Mouse (Mus musculus) adipocyte (in vitro differentiated cells): ENCODE measurements around the gene Nup133.

Experiments used
- DNase-seq: peaks from one replicate; pipeline ENCODE4 v3.0.0-alpha.2; 2016; ENCODE audit warnings: low spot score

Gene Nup133

DNA sequence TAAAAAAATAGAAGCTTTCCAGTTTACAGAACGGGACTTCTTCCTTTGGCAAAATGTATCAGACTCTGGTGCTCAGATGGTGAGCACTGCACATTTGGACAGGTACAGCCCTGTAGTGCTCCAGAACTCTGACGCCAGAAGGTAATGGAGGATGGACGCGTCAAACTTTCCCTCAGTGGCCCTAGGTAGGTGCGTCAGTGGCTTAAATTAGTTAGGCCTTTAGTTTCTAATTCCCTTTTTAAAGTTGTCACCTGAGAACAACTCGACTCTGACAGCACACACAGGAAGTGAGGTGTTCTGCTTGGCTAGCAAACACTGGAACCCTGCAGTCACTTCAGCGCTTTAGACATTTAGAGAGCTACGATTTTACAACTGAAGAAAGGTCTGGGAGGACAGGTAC lies 4.6 kb upstream of the Nup133 start:
- no peak for DNase-seq

DNA sequence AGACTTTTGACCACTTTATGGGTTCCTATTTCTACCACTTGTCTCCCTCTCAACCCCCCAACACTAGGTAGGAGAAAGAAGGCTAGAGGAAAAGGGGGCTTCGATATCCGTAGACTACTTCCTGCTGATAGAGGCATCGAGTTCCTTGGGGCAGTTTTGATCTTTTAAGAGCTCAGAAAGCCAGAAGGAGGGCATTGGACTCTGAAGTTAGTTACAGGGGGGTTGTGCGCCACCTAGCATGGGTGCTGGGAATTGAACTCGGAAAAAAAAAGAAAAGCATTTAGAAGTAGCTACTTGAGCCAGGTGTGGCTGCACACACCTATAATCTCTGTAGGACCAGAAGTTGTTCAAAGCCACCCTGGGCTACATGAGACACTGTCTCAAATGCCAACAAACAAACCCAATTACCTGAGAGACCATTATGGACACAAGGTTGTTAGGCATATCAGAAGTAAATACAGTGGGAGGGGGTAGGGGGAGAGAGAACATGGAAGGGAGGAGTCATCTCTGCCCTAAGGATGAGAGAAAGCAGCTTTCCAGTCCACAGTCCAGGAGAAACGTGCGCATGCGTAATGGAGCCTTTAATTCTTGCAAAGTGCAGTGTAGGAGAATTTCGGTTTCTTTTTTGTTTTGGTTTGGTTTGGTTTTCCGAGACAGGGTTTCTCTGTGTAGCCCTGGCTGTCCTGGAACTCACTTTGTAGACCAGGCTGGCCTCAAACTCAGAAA lies 1.2 kb upstream of the Nup133 start:
- peak; percentile 76 for DNase-seq

DNA sequence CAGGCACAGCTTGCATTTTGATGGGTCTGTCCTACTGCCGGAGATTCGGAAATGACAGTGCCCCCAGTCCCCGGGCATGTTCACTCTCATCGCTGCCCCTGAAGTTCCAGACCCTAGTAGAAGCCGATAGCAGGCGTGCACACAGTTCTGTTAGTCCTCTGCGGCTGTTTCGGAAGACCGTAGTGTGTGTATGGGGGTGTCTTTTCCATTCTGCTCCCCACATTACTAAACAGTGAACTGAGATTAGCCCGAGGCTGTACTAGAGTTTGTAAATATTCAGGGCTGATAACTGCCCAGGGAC lies 571 bp upstream of the Nup133 start:
- DNase-seq = no peak

GRCm38 (mm10) chr8:123929026-123929425 lies 20.0 kb downstream of the Nup133 start:
- DNase-seq = no peak

- peak; percentile 14 for DNase-seq
Measured at GRCm38 (mm10) chr8:123925671-123926070, 23.4 kb downstream of the Nup133 start.

DNA sequence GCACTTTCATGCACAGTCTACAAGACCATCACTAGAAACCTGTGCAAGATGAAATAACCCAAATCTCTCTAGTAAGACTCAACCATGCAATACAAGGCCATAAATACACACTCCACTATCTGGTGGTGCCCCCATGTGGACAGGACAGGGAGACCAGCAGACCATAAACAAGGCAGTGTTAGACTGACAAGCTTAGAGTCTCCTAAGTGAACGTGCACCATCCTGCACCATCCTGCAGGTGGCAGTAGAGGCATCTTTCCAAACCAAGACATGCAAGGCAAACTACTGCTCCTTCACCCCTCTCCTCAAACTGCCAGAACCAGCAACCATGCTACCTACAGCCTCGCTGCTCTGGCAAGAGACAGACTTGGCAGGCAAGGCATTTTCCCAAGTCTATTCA lies 24.3 kb downstream of the Nup133 start:
- peak; percentile 91 for DNase-seq

- no peak for DNase-seq
Measured at GRCm38 (mm10) chr8:123914635-123915034, 34.4 kb downstream of the Nup133 start.

DNA sequence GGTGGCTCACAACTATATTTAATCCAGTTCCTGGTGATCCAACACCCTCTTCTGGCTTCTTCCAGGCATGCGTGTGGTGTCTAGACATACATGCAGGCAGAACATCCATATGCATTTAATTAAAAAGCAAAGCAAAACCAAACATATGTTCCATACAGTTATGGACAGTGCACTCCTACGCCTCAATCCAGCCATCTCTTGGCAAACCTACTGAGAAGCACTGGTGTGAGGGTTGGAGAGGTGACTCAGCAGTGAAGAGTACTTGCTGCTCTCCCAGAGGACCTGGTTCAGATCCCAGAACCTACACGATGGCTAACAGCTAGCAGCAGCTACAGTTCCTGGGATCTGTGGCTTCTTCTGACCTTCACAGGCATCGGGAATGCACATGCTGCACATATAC lies 36.8 kb downstream of the Nup133 start:
- DNase-seq = no peak

DNA sequence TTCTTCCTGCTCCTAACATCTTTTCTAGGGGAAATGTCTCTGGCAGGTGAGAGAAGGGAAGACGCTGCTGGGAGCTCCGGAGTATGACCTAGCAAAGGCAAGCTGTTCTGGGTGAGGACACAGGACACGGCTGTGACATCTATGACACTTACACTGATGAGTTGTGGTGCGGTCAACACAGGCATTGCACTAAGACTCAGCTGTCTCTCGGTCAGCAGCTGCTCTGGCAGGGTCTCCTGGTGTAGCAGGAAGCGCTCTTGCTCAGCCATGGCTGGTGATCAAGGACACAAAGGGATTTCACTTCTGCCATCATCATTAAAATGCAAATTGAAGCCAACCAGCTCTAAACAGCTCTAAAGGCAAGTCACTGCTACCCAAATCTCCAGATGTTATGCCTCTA lies 41.5 kb downstream of the Nup133 start:
- no peak for DNase-seq

DNA sequence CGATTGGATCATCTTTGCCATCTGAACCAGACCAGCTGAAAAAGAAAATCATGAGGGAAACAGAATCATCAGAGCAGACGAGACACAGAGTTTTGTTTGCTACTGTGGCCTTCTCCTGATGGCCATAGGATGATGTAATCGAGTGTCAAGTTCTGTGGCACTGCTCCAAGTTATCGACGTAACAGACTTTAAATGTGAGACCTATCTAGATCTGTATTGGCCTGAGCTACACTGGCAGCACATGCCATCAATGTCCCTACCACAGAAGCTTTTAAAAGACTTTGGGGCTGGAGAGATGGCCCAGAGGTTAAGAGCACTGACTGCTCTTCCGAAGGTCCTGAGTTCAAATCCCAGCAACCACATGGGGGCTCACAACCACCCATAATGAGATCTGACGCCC lies 46.4 kb downstream of the Nup133 start:
- DNase-seq = peak; percentile 48

GRCm38 (mm10) chr8:123899366-123899765 lies 49.7 kb downstream of the Nup133 start:
- no peak for DNase-seq

DNA sequence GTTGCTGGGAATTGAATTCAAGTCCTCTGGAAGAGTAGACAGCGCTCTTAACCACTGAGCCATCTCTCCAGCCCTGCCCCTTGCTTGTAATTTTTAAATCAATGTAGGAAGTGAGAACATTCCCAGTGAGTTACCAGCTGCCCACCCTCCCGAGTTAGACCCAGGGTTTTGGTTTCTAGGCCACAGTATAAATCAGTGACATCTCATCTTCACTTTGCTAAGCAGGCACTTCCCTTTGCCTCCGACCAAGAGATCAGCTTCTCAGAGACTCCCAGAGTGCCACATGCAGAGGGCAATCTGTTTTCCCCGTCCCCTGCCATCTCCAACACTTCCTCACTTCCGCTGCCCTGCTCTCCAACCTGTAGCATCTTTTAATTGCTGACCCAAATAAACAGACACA lies 50.5 kb downstream of the Nup133 start:
- no peak for DNase-seq

GRCm38 (mm10) chr8:123896774-123897173 lies 52.3 kb downstream of the Nup133 start:
- no peak for DNase-seq

DNA sequence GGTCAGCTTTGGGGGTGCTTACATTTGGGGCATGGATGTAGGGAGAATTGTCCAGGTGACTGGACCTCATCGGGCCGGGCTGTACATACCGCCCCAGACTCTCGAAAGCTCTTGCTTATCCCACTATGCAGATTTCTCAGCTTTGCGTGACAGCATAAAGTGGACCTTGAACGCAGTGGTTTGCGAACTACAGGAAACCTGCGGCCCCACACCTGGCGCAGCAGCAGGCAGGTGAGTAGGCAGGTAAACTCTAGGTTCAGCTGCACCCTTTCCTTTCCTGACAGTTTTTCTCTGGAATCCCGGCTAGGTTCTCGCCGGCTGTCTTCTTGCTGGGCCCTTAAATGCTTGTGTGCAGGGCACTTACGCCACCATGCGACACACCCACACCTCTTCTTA lies 52.7 kb downstream of the Nup133 start:
- no peak for DNase-seq

GRCm38 (mm10) chr8:123895680-123896365 lies 53.2 kb downstream of the Nup133 start:
- DNase-seq = no peak

- DNase-seq = no peak
Measured at GRCm38 (mm10) chr8:123895230-123895629, 53.8 kb downstream of the Nup133 start.

GRCm38 (mm10) chr8:123894502-123895097 lies 54.5 kb downstream of the Nup133 start, which contains the start of gene Acta1:
Gene Acta1 (minus strand): TSS chr8:123894751.
- no peak for DNase-seq

- DNase-seq = no peak
Measured at GRCm38 (mm10) chr8:123893413-123893812, 55.7 kb downstream of the Nup133 start.

DNA sequence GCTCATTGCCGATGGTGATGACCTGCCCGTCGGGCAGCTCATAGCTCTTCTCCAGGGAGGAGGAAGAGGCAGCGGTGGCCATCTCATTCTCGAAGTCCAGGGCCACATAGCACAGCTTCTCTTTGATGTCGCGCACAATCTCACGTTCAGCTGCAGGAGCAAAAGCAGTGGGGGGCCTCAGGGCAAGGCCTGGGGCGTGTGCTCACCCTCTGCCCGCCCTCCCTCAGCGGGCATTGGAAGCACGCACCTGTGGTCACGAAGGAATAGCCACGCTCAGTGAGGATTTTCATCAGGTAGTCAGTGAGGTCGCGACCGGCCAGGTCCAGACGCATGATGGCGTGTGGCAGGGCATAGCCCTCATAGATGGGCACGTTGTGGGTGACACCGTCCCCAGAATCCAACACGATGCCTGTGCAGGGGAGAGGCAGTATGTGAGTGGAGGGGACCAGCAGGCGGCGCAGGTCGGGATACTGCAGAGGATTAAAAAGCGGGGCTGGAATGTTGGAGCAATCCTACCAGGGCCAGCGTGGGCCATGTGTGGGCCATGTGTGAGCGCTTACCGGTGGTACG lies 56.4 kb downstream of the Nup133 start:
- no peak for DNase-seq

- DNase-seq = no peak
Measured at GRCm38 (mm10) chr8:123891883-123892585, 57.0 kb downstream of the Nup133 start.

DNA sequence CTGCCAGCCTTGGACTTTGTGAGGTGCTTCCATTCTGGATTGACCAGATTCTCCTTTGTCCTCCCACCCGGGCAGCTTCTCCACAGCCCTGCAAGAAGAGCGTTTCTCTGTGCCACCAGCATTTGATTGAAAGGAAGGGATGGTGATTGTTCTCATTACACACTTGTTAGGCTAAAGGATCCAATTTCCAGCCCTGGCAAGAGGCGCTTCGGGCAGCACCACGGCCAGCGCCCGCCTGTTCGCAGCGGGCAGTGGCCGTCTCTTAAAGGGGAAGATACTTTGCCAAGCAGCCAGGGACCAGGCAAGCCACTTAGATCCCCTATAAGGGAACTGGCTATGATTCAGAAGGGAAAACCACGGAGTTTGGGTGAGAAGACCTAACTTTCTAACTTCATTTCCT lies 57.8 kb downstream of the Nup133 start:
- DNase-seq = peak; percentile 68

DNA sequence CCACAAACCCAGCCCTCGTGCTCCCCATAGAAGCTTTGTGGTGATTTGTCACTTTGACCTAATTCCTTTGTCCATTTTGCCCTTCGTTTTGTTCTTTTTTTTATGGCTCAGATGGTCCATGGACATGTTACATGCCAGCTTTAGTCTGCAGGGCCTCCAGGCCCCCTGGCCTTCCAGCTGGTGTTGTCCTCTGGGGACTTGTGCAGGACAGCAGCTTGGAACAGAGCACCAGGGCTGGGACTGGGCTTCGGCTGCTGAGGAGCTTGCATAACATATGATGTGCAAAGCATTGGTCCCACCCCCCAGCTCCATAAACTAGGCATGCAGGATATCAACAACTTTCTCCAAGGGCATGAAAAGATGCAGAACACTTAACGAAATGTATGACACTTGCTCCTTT lies 59.3 kb downstream of the Nup133 start:
- DNase-seq = peak; percentile 22

GRCm38 (mm10) chr8:123887956-123888355 lies 61.1 kb downstream of the Nup133 start:
- DNase-seq = no peak
